Comparison of ENCODE assay signal across 8 mouse cellular contexts in genomic region chr11:101467477-101468262, GRCm38 (mm10). TPM values are rescaled to one million over a fixed set of nuclear protein-coding genes. Genes with fewer than 3 reads are reported as not detected.
DNase-seq lines count a peak whose midpoint lies in the region; ATAC-seq and TF ChIP-seq lines count a peak whose summit lies in the region.

No protein-coding gene starts in this region.

- TF ChIP-seq EP300 in lung, postnatal 0 days (IDR thresholded peaks at IDR 0.05), result no peak

- WGBS in hindbrain, embryonic 13.5 days, result 1% methylated on average over 52 of the region's 54 CpGs
- WGBS in lung, postnatal 0 days, result 1% methylated on average over 43 of the region's 54 CpGs

- DNase-seq in NIH3T3 (ENCODE audit: low read depth), result peak; percentile 89
- peak; percentile 89 to 93 for DNase-seq in cerebellum, postnatal 10 days
- peak; percentile 46 to 54 for DNase-seq in frontal cortex, postnatal 25 days (ENCODE audit: low spot score in 2 of 2)
- peak; percentile 76 to 84 for DNase-seq in layer of hippocampus, postnatal 14 days (ENCODE audit: low spot score in 2 of 2)
- peak; percentile 90 for DNase-seq in lung, postnatal 0 days (ENCODE audit: low spot score)
- peak; percentile 41 for DNase-seq in ovary, postnatal 10 days (ENCODE audit: low spot score)
- DNase-seq in thymus, postnatal 10 days (ENCODE audit: low spot score in 2 of 2), result peak; percentile 51 to 77

- ATAC-seq in hindbrain, embryonic 13.5 days (ENCODE audit: low FRiP score), result peak; percentile 47
- ATAC-seq in lung, postnatal 0 days, result peak; percentile 67

- H3K4me2 ChIP-seq in hindbrain, embryonic 13.5 days, result peak overlapping the region; percentile 92
- H3K4me2 ChIP-seq in lung, postnatal 0 days (replicated peaks; ENCODE audit: low read depth, low read length), result peak overlapping the region; percentile 98

- peak overlapping the region; percentile 90 for H3K9ac ChIP-seq in hindbrain, embryonic 13.5 days
- H3K9ac ChIP-seq in lung, postnatal 0 days (replicated peaks; ENCODE audit: low read depth), result peak overlapping the region; percentile 32

- H3K27me3 ChIP-seq in hindbrain, embryonic 13.5 days, result no peaks in the 10 kb centered on the region
- H3K27me3 ChIP-seq in lung, postnatal 0 days (replicated peaks; ENCODE audit: insufficient read depth, low read length), result no peaks in the 10 kb centered on the region

- peak overlapping the region; percentile 81 for H3K4me3 ChIP-seq in hindbrain, embryonic 13.5 days
- H3K4me3 ChIP-seq in lung, postnatal 0 days (ENCODE audit: low read depth, low read length), result peak overlapping the region; percentile 77

- H3K27ac ChIP-seq in hindbrain, embryonic 13.5 days, result peak overlapping the region; percentile 91
- H3K27ac ChIP-seq in lung, postnatal 0 days (ENCODE audit: low read length), result no peak overlapping the region

- peaks cover 16% of the 10 kb centered on the region for H3K36me3 ChIP-seq in hindbrain, embryonic 13.5 days
- H3K36me3 ChIP-seq in lung, postnatal 0 days (ENCODE audit: insufficient read depth, low read length), result no peaks in the 10 kb centered on the region

- peak; percentile 78 for TF ChIP-seq CTCF in lung, postnatal 0 days (IDR thresholded peaks at IDR 0.05)

- H3K9me3 ChIP-seq in hindbrain, embryonic 13.5 days, result no peaks in the 10 kb centered on the region
- H3K9me3 ChIP-seq in lung, postnatal 0 days (ENCODE audit: low read length), result no peaks in the 10 kb centered on the region

- peaks cover 76% of the 10 kb centered on the region for H3K4me1 ChIP-seq in hindbrain, embryonic 13.5 days (replicated peaks)
- H3K4me1 ChIP-seq in lung, postnatal 0 days (ENCODE audit: insufficient read depth, low read depth, low read length), result peaks cover 10% of the 10 kb centered on the region; the same call in 1 of the 2 replicates

RNA-seq across cellular contexts. Expression of gene Vat1, which starts 1.6 kb away (rescaled TPM):
- 92.1 and 96.6 TPM in 2 replicates for polyA plus RNA-seq in hindbrain, embryonic 13.5 days (2015; fragmentation: Nextera tagmentation; extraction: Ambion mirVana)
- total RNA-seq in layer of hippocampus, postnatal 14 days (2021), result 10 to 100 TPM; 53.0 to 64.9 TPM
- 76.4 and 88.1 TPM in 2 replicates for polyA plus RNA-seq in lung, postnatal 0 days (2015; fragmentation: Nextera tagmentation; extraction: Ambion mirVana)

RNA-seq across cellular contexts. Expression of gene Rnd2, which starts 2.9 kb away (rescaled TPM):
- 108 and 111 TPM in 2 replicates for polyA plus RNA-seq in hindbrain, embryonic 13.5 days (2015; fragmentation: Nextera tagmentation; extraction: Ambion mirVana)
- total RNA-seq in layer of hippocampus, postnatal 14 days (2021), result 100 to 1,000 TPM; 210 to 231 TPM
- 7.5 and 9.4 TPM in 2 replicates for polyA plus RNA-seq in lung, postnatal 0 days (2015; fragmentation: Nextera tagmentation; extraction: Ambion mirVana)

RNA-seq across cellular contexts. Expression of gene Ifi35, which starts 19.5 kb away (rescaled TPM):
- 3.7 and 4.0 TPM in 2 replicates for polyA plus RNA-seq in hindbrain, embryonic 13.5 days (2015; fragmentation: Nextera tagmentation; extraction: Ambion mirVana)
- total RNA-seq in layer of hippocampus, postnatal 14 days (2021), result 1 to 10 TPM; 2.6 to 3.1 TPM
- polyA plus RNA-seq in lung, postnatal 0 days (2015; fragmentation: Nextera tagmentation; extraction: Ambion mirVana), result 48.1 and 50.6 TPM in 2 replicates

RNA-seq across cellular contexts. Expression of gene Rpl27, which starts 25.6 kb away (rescaled TPM):
- 301 and 310 TPM in 2 replicates for polyA plus RNA-seq in hindbrain, embryonic 13.5 days (2015; fragmentation: Nextera tagmentation; extraction: Ambion mirVana)
- 10 to 100 TPM; 45.9 to 49.9 TPM for total RNA-seq in layer of hippocampus, postnatal 14 days (2021)
- polyA plus RNA-seq in lung, postnatal 0 days (2015; fragmentation: Nextera tagmentation; extraction: Ambion mirVana), result 221 and 251 TPM in 2 replicates

RNA-seq across cellular contexts. Expression of gene Ptges3l, which starts 42.5 kb away (rescaled TPM):
- polyA plus RNA-seq in hindbrain, embryonic 13.5 days (2015; fragmentation: Nextera tagmentation; extraction: Ambion mirVana), result 2.3 and 2.8 TPM in 2 replicates
- 1 to 10 TPM; 3.2 to 4.8 TPM for total RNA-seq in layer of hippocampus, postnatal 14 days (2021)
- polyA plus RNA-seq in lung, postnatal 0 days (2015; fragmentation: Nextera tagmentation; extraction: Ambion mirVana), result 6.5 and 7.3 TPM in 2 replicates

Comparison
In these comparisons a context has a peak if more than half of its experiments do, and no peak if none do; other contexts are left out.
1. DNase-seq: peak in every context shown above with its lines; median percentile 91 in cerebellum, postnatal 10 days; 90 in lung, postnatal 0 days; 89 in NIH3T3; 80 in layer of hippocampus, postnatal 14 days; 64 in thymus, postnatal 10 days; 50 in frontal cortex, postnatal 25 days; 41 in ovary, postnatal 10 days.
2. RNA of gene Rnd2, which starts 2.9 kb away (polyA plus RNA-seq): 108 to 111 TPM in hindbrain, embryonic 13.5 days; 7.5 to 9.4 TPM in lung, postnatal 0 days; every median in the first group is over 10 times any median in the second.